Mouse (Mus musculus): ENCODE results near the gene Olfr213.
"Not testable (repeated sequence)": the region's sequence is repeated elsewhere in the genome, so short reads cannot be mapped to it uniquely, and the experiment has no call there.

The Olfr213 gene

GRCm38 (mm10) chr6:116538156-116538555 lies at the start of gene Olfr213:
TSS of gene Olfr213 (plus strand) at chr6:116538456.
- DNase-seq (ENCODE audit: low spot score): no peak

GRCm38 (mm10) chr6:116488791-116489190 lies 49.5 kb upstream of the Olfr213 start, which contains the start of gene Olfr211:
TSS of gene Olfr211 (plus strand) at chr6:116489091.
- no peak for DNase-seq (ENCODE audit: low spot score)

GRCm38 (mm10) chr6:116493742-116494141 lies 44.5 kb upstream of the Olfr213 start:
- no peak for DNase-seq (ENCODE audit: low spot score)

GRCm38 (mm10) chr6:116495960-116496359 lies 42.3 kb upstream of the Olfr213 start:
- no peak for DNase-seq (ENCODE audit: low spot score)

GRCm38 (mm10) chr6:116506302-116507003 lies 31.8 kb upstream of the Olfr213 start, which contains the start of gene Olfr212:
TSS of gene Olfr212 (plus strand) at chr6:116506516.
- not testable (repeated sequence) for DNase-seq (ENCODE audit: low spot score)

GRCm38 (mm10) chr6:116514832-116515231 lies 23.4 kb upstream of the Olfr213 start:
- DNase-seq (ENCODE audit: low spot score): no peak

GRCm38 (mm10) chr6:116542500-116542899 lies 4.2 kb downstream of the Olfr213 start:
- no peak for DNase-seq (ENCODE audit: low spot score)

GRCm38 (mm10) chr6:116550841-116551240 lies 12.6 kb downstream of the Olfr213 start, which contains the start of gene Gm5580:
TSS of gene Gm5580 (plus strand) at chr6:116551141.
- not testable (repeated sequence) for DNase-seq (ENCODE audit: low spot score)

GRCm38 (mm10) chr6:116553935-116554334 lies 15.7 kb downstream of the Olfr213 start, which contains the start of gene Olfr214:
TSS of gene Olfr214 (plus strand) at chr6:116554235.
- DNase-seq (ENCODE audit: low spot score): no peak

- no peak for DNase-seq (ENCODE audit: low spot score)
Measured at GRCm38 (mm10) chr6:116554952-116555351, 16.7 kb downstream of the Olfr213 start.

GRCm38 (mm10) chr6:116569834-116570233 lies 31.6 kb downstream of the Olfr213 start:
- DNase-seq (ENCODE audit: low spot score): no peak

- DNase-seq (ENCODE audit: low spot score): no peak
Measured at GRCm38 (mm10) chr6:116584095-116584494, 45.8 kb downstream of the Olfr213 start, which contains the start of gene Olfr215. TSS of gene Olfr215 (minus strand) at chr6:116584195.
